Mouse (Mus musculus): ENCODE data around the gene Snx6. TPM values are rescaled to one million over a fixed set of nuclear protein-coding genes. Genes with fewer than 3 reads are reported as not detected.
"Not testable (repeated sequence)": the region's sequence is repeated elsewhere in the genome, so short reads cannot be mapped to it uniquely, and the experiment has no call there.

The Snx6 gene
- polyA plus RNA-seq, 1 experiment from 2014 or later: 211 TPM

- no peak for ATAC-seq (ENCODE audit: insufficient number of reproducible peaks, insufficient read depth, low FRiP score, low TSS enrichment, low read depth)
- 33% methylated on average over 3 of the region's 3 CpGs for WGBS
- H3K4me2 ChIP-seq: peak overlapping the region; percentile 68
- H3K36me3 ChIP-seq: peaks cover 11% of the 10 kb centered on the region; the same call in 1 of the 2 replicates
- no peak overlapping the region for H3K27ac ChIP-seq
- peak overlapping the region; percentile 95 for H3K4me3 ChIP-seq (replicated peaks)
- H3K9ac ChIP-seq (replicated peaks): peak overlapping the region; percentile 98
- H3K9me3 ChIP-seq: no peaks in the 10 kb centered on the region
- no peaks in the 10 kb centered on the region for H3K27me3 ChIP-seq
- peaks cover 36% of the 10 kb centered on the region for H3K4me1 ChIP-seq (replicated peaks)
Measured at GRCm38 (mm10) chr12:54794392-54794791, 1.1 kb downstream of the Snx6 start.

DNA sequence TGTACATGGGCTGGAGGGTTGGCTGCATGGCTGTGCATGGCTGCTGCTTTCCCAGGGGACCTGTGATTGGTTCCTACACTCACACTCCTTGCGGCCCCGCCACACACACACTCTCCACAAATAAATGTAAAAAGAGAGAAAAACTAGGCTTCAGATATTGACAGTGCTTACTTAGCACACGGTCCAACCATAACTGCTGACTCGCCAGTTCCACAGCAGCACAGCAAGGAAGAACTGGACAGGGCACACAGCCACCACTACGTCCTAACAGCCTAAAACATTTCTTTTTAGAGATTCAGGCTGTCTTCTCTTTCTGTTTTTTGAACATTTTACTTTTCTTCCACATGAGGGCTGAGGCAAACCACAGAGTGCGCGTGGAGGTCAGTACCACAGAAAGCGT is 4.0 kb downstream of the Snx6 start:
- no peaks in the 10 kb centered on the region for H3K27me3 ChIP-seq
- H3K4me2 ChIP-seq: no peak overlapping the region
- no peak overlapping the region for H3K4me3 ChIP-seq (replicated peaks)
- no peak for ATAC-seq (ENCODE audit: insufficient number of reproducible peaks, insufficient read depth, low FRiP score, low TSS enrichment, low read depth)
- peaks cover 44% of the 10 kb centered on the region for H3K4me1 ChIP-seq (replicated peaks)
- H3K36me3 ChIP-seq: peaks cover 27% of the 10 kb centered on the region; the same call in 1 of the 2 replicates
- WGBS: 88% methylated on average over 8 of the region's 8 CpGs
- 0 out of 2 replicates have a peak overlapping the region, but pooled peaks have one; percentile 3 for H3K27ac ChIP-seq
- no peaks in the 10 kb centered on the region for H3K9me3 ChIP-seq
- no peak overlapping the region for H3K9ac ChIP-seq (replicated peaks)

DNA sequence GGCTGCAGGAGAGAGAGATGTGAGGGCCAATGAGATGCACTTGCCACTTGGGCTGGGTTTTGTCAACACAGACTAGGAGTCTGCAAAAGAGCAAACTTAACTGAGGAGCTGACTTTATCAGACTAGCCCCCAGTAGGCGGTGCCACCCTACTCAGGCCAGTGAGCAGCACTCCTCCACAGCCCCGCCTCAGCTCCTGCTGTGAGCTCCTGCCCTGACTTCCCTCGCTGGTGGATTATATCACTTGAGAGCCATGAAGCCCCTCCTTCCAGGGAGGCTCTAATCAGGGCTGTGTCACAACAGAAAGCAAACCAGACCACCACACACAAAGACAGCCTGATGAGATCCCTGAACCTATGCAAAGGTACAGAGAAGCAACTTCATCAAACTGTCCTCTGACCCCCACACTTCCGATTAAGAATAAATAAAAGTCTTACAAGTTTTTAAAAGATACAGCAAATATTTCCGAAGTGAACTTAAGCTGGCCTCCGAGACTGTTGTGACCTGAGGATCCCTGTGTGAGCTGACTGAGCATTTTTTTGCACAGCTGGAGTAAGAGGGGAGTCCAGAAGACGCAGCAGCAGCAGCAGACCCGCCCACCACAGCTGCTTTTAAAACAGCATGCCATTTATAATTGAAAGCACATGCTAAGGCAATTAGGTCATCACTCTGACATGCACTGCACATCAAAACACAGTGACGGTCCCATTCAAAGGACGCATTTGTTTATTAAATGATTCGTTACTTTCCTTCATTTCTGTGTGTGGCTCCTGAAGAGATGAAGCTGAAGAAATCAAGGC is 6.0 kb downstream of the Snx6 start:
- no peak overlapping the region for H3K4me3 ChIP-seq (replicated peaks)
- H3K4me2 ChIP-seq: peak overlapping the region; percentile 26
- no peaks in the 10 kb centered on the region for H3K27me3 ChIP-seq
- 13% methylated on average over 11 of the region's 11 CpGs for WGBS
- H3K36me3 ChIP-seq: peaks cover 35% of the 10 kb centered on the region; the same call in 1 of the 2 replicates
- no peak overlapping the region for H3K9ac ChIP-seq (replicated peaks)
- peak; percentile 86 for ATAC-seq (ENCODE audit: insufficient number of reproducible peaks, insufficient read depth, low FRiP score, low TSS enrichment, low read depth)
- H3K27ac ChIP-seq: peak overlapping the region; percentile 41; the same call in 1 of the 2 replicates
- no peaks in the 10 kb centered on the region for H3K9me3 ChIP-seq
- H3K4me1 ChIP-seq (replicated peaks): peaks cover 44% of the 10 kb centered on the region

DNA sequence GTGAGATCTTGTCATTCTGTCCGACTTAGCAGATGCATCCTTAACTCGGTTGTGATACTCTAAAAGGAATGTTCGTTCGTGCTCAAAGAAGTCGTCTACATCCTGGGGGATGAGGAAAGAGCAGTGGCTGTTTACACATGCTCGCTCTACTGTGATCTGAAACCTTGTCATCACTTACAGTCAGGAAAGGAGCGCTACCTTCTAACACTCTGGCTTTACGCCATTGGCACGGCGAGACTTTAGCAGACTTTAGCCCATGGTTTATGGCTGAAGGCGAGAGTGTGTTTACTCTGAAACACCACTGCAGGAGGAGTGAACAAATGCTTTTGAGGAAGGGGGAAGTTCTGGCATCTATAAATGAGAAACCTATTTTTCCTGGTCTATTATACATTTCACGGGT is 31.9 kb downstream of the Snx6 start:
- no peaks in the 10 kb centered on the region for H3K27me3 ChIP-seq
- no peak for ATAC-seq (ENCODE audit: insufficient number of reproducible peaks, insufficient read depth, low FRiP score, low TSS enrichment, low read depth)
- 82% methylated on average over 12 of the region's 12 CpGs for WGBS
- no peak overlapping the region for H3K27ac ChIP-seq
- no peak overlapping the region for H3K4me2 ChIP-seq
- no peak overlapping the region for H3K4me3 ChIP-seq (replicated peaks)
- peaks cover 91% of the 10 kb centered on the region for H3K36me3 ChIP-seq
- no peak overlapping the region for H3K9ac ChIP-seq (replicated peaks)
- no peaks in the 10 kb centered on the region for H3K9me3 ChIP-seq
- no peaks in the 10 kb centered on the region for H3K4me1 ChIP-seq (replicated peaks)

- Histone ChIP-seq H3K27me3 (no peaks in the 10 kb centered on the region), H3K27ac (no peak overlapping the region), H3K9me3 (no peaks in the 10 kb centered on the region), H3K36me3 (peaks cover 93% of the 10 kb centered on the region), H3K9ac (replicated peaks) (no peak overlapping the region), H3K4me3 (replicated peaks) (no peak overlapping the region), H3K4me2 (no peak overlapping the region), H3K4me1 (replicated peaks) (no peaks in the 10 kb centered on the region)
- no peak for ATAC-seq (ENCODE audit: insufficient number of reproducible peaks, insufficient read depth, low FRiP score, low TSS enrichment, low read depth)
- WGBS: 95% methylated on average over 1 of the region's 1 CpGs
Measured at GRCm38 (mm10) chr12:54760676-54761075, 34.8 kb downstream of the Snx6 start.

DNA sequence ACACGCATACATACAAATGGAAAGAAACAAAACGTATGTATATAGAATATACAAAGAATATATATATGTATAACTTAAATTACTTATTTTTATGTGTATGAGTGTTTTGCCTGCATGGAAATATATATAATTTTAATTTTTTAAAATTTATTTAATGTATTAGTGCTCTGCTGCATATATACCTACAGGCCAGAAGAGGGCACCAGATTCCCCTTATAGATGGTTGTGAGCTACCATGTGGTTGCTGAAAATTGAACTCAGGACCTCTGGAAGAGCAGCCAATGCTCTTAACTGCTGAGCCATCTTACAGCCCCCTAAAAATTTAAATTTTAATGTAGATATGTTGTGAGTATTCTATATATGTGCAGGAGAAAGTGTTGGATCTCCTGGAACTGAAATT is 36.7 kb downstream of the Snx6 start:
- no peak overlapping the region for H3K4me2 ChIP-seq
- H3K27me3 ChIP-seq: no peaks in the 10 kb centered on the region
- H3K4me3 ChIP-seq (replicated peaks): no peak overlapping the region
- no peaks in the 10 kb centered on the region for H3K4me1 ChIP-seq (replicated peaks)
- H3K9ac ChIP-seq (replicated peaks): no peak overlapping the region
- no peak overlapping the region for H3K27ac ChIP-seq
- 94% methylated on average over 2 of the region's 2 CpGs for WGBS
- peaks cover 94% of the 10 kb centered on the region for H3K36me3 ChIP-seq
- no peaks in the 10 kb centered on the region for H3K9me3 ChIP-seq
- ATAC-seq (ENCODE audit: insufficient number of reproducible peaks, insufficient read depth, low FRiP score, low TSS enrichment, low read depth): no peak

- ATAC-seq (ENCODE audit: insufficient number of reproducible peaks, insufficient read depth, low FRiP score, low TSS enrichment, low read depth): no peak
- Histone ChIP-seq H3K9me3 (no peaks in the 10 kb centered on the region), H3K27me3 (no peaks in the 10 kb centered on the region), H3K4me3 (replicated peaks) (no peak overlapping the region), H3K4me1 (replicated peaks) (no peaks in the 10 kb centered on the region), H3K4me2 (no peak overlapping the region), H3K36me3 (peaks cover 76% of the 10 kb centered on the region), H3K27ac (no peak overlapping the region), H3K9ac (replicated peaks) (no peak overlapping the region)
- 91% methylated on average over 8 of the region's 8 CpGs for WGBS
Measured at GRCm38 (mm10) chr12:54748647-54749046, 46.9 kb downstream of the Snx6 start.

DNA sequence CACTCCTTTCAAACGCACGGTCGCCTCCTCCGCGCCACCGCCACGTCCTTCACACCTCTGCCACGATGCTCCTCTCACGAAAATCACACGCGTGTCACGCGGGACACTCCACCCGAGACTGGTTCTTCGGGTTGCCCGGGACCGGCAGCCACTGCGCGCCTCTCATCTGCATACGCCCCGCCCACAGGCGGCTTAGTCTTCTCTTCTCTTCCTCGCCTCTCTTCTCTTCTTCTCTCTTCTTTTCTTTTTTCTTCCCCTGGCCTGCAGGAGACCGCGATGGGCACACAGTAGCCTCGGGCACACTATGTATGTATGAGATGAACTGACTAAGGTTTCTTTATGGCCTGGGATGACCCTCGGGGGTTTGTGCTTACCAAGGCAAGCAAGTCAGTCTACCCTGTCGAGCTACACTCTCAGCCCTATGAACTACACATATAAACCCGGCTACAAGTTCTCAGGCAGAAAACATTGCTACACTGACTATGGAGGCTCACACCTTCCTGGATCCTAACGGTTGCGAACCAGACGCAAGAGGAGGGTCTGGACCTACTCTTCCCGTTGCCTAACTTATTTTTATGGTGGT is 56.8 kb downstream of the Snx6 start:
- Histone ChIP-seq H3K4me2 (peak overlapping the region; percentile 32; the same call in 1 of the 2 replicates), H3K4me3 (replicated peaks) (0 out of 2 replicates have a peak overlapping the region, but pooled peaks have one; percentile 21)
- 2% methylated on average over 12 of the region's 33 CpGs for WGBS
- H3K4me1 ChIP-seq (replicated peaks); H3K9me3 ChIP-seq; H3K27ac ChIP-seq; H3K27me3 ChIP-seq; H3K9ac ChIP-seq (replicated peaks); H3K36me3 ChIP-seq: not testable (repeated sequence)
- peak; percentile 21 for ATAC-seq (ENCODE audit: insufficient number of reproducible peaks, insufficient read depth, low FRiP score, low TSS enrichment, low read depth)

DNA sequence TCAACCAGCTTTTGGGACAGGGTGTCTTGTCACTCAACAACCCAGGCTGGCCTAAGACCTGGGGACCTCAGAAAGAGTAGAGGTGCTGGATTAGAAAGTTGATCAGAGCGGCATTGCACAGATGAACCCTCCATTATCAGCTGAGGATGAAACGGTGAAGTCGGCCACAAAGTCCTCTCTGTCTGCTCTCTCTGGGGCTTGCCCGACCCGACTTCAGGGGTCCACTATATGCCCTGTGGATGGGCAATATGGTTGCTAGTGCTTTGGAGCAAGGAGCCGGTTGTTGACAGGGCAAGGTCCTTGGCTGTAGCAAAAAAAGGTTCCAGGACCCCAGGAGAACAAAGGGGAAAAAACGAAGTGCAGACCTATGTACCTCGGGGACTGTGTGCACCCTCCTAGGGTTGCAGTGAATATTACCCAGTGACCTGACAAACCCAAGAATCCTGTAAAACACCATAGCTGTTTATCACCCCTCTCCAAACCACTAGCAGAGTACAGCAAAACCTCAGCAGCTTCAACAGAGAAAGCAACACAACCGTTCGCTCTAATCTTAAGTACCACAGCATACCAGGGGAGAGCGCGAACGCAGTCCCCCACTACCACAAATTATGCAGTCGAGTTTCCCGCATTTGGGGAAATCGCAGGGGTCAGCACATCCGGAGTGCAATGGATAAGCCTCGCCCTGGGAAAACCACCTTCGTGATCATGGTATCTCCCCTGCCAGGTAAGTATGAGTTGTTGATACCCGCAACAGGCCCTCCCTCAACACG is 57.4 kb downstream of the Snx6 start:
- H3K9me3 ChIP-seq; H3K4me1 ChIP-seq (replicated peaks); H3K4me2 ChIP-seq; H3K9ac ChIP-seq (replicated peaks); H3K4me3 ChIP-seq (replicated peaks); H3K36me3 ChIP-seq; H3K27ac ChIP-seq; H3K27me3 ChIP-seq: not testable (repeated sequence)
- no CpG with 5 or more reads among the region's 21 CpGs for WGBS
- peak; percentile 88 for ATAC-seq (ENCODE audit: insufficient number of reproducible peaks, insufficient read depth, low FRiP score, low TSS enrichment, low read depth)

DNA sequence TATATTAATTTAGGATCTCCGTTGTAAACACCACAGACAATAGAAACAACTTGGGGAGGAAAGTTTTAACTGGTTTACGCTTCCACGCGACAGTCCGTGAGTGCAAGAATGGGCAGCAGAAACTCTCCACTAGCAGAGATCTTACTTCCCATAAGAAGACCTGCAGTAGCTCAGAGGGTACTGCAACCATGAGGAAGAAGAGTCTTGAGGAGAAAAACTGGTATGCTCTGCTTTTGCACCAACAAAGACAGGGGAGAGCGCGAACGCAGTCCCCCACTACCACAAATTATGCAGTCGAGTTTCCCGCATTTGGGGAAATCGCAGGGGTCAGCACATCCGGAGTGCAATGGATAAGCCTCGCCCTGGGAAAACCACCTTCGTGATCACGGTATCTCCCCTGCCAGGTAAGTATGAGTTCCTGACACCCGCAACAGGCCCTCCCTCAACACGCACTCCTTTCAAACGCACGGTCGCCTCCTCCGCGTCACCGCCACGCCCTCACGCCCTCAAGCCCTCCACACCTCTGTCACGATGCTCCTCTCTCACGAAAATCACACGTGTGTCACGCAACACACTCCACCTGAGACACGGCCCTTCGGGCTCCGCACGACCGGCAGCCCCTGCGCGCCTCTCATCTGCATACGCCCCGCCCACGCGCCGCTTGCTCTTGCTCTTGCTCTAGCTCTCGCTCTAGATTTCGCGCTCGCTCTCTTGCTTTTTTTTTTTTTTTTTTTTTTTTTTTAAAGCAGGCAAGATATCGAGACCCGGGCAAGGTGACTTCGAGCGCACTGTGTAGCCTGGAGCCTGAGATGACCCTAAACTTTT is 61.0 kb downstream of the Snx6 start:
- not testable (repeated sequence) for H3K4me2 ChIP-seq; H3K9me3 ChIP-seq; H3K4me1 ChIP-seq (replicated peaks); H3K4me3 ChIP-seq (replicated peaks); H3K27ac ChIP-seq; H3K9ac ChIP-seq (replicated peaks); H3K36me3 ChIP-seq; H3K27me3 ChIP-seq
- peak; percentile 61 for ATAC-seq (ENCODE audit: insufficient number of reproducible peaks, insufficient read depth, low FRiP score, low TSS enrichment, low read depth)
- WGBS: 2% methylated on average over 9 of the region's 49 CpGs

Data from limb, embryonic 12.5 days (tissue).